Mouse (Mus musculus): Measurements from ENCODE around the gene Tbc1d22a.

- TF ChIP-seq POLR2A (IDR thresholded peaks at IDR 0.05; ENCODE audit: borderline replicate concordance, low read depth, low read length): no peak
- TF ChIP-seq CTCF (IDR thresholded peaks at IDR 0.05; ENCODE audit: low read depth, low read length): no peak
These were observed 45.9 kb downstream of the Tbc1d22a start for GRCm38 (mm10) chr15:86260111-86260510.

Measured in bone marrow macrophage, adult 2 months (primary cell).